Mouse (Mus musculus) megakaryocyte, adult 5-6 weeks (primary cell): ENCODE data around the gene Ist1. TPM values are rescaled to one million over a fixed set of nuclear protein-coding genes. Genes with fewer than 3 reads are reported as not detected.
A peak's percentile ranks its signal among the peaks of the same experiment; 100 is the strongest.

Experiments
- ATAC-seq: 2 replicates; pipeline ENCODE4 v1.8.0; 2016; ENCODE audit warnings: mild to moderate bottlenecking, inconsistent platforms; ENCODE audit not compliant: poor library complexity, severe bottlenecking
- total RNA-seq, 2 experiments: library from RNA; stranded (forward) in 1 of 2; stranded (reverse) in 1 of 2; fragments of 153-499, 151-499 nt in 1 of 2; fragments of 221-1000, 200-1000 nt in 1 of 2; gene quantifications; 2 replicates each; pipeline versions ENCODE4 v1.2.3 to v1.2.4; 2015 to 2017

Gene Ist1
- total RNA-seq (2015) (88.7 and 95.1 TPM in 2 replicates), total RNA-seq (2017) (97.5 and 108 TPM in 2 replicates)

DNA sequence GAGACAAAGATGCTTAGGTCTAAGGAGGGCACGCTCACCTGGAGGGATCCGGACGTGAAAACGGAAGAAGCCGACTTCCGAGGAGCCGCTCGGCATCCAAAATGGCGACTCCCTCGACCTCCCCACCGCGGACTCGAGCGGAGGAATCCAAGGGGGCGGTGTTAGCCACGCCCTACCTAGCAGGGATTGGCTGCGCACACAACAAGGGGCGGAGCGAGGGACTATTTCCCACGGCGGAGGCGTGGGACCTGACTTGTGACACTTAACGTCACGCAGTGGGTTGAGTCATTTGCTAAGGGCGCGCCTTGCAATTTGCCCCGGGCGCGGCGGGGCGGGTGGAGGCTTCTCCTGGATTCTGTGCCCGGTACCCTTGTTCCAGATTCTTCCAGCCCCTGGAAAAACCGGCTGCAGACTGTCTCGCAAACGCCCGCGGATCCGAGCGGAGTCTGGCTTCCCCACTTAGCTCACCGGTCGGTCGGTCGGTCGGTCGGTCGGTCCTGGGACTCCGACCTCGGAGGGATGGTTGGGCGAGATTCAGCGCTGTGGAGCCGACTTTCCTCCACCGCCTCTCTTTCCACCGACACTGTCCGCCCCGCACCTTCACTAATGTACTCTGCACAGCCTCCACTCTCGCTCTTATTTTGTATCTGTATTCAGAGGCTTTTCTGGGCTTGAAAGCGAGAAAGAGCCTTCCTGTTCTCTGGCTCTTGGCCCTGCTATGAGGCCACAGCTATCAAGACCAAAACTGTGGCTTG, at the start of gene Ist1:
Gene Ist1, minus strand, starts transcription at position 115 of the 755 bp plus-strand sequence.
- ATAC-seq, result peak; percentile 89

DNA sequence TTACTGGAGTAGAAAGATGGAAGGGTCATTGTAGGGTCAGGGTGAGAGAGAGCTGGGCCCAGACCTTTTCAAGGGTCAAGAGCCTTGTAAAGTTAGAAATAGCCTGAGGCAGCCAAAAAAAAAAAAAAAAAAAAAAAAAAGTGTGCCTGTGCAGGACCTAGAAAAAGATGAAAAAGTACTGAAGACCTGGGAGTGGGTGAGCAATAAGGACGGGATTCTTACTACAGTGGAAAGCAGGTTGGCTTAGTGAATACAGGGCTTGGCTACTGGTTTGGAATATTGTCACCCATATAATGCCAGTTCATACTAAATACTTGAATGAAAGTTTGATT, 45.0 kb upstream of the Ist1 start:
- ATAC-seq, result no peak

DNA sequence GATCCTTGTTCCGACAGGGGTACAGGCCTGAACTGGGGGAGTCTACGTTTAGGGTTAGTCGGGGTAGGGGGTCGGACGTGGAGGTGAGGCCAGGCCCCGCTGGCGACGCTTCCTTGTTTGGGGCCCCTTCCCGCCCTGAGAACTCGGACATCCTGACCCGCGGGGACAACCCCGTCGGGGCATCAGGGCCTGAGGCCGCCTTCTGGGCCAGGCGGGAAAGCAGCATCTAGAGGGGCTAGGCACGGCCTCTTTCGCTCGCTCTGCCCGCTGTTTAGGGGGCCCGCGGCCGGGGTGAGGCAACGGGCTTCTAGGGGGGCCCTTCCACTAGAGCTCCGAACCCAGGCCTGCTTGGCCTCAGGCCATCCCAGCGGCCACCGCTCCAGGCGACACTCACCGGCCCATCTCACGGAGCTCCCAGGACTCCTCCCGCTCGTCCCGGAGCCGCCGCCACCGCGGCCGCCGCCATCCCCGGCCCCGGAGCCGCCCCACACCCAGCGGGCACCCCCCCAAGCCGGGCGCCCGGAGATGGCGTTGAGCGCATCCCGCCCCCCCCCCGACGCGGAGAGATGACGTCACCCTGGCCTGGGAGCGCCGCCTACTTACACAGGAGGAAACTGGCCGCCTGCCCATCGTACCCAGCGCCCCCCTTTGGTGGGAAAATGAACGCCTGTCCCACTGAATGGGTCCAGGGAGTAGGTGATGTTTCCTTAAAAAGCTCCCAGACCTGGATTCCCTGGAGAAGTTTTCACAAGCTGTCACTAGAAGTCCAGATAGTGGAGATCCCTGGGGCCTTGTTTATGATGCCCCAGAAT, 44.4 kb upstream of the Ist1 start, which contains the start of gene Atxn1l:
Gene Atxn1l, minus strand, starts transcription at position 503 of the 812 bp plus-strand sequence.
- ATAC-seq, result peak; percentile 98

- ATAC-seq, result peak; percentile 28
Measured at GRCm38 (mm10) chr8:109736819-109737218, 43.8 kb upstream of the Ist1 start.

DNA sequence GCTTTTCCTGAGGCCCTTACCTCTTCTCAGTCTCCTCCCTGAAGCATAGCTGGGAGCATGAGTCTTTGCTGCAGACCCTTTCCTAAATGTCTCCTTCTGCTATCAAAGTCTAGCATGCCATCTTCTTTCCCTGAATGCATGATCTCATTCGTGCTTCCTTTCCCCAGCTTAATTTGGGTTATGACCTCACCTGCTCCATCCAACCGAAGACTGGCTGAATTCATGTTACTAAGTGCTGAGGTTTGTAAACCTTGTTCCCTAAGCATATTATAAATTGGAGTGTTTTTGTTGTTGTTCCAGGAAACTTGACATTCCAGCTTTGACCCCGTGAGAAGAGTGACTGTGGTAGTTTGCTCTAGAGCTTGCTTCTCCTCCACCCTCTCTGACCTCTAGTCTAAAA, 41.0 kb upstream of the Ist1 start:
- no peak for ATAC-seq

DNA sequence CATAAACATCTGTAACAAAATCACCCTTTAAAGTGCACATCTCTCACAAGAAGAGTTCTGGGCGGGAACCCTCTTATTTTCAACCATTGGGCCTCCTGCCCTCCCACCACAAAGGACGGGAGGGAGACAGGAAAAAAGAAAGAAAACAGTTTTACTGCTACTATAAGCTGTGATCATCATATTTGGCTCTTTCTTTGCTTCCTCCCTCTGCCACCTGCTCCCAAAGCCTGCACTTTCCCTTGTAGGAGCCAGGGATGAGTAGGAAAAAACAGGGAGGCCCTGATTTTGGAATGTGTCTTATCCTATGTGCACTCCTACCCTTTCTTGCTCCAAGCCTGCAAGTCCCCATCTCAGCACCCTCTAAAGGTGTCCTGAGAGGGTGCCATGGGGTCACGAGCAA, 38.0 kb upstream of the Ist1 start:
- ATAC-seq, result no peak

GRCm38 (mm10) chr8:109725106-109725505, 32.0 kb upstream of the Ist1 start:
- ATAC-seq, result no peak

DNA sequence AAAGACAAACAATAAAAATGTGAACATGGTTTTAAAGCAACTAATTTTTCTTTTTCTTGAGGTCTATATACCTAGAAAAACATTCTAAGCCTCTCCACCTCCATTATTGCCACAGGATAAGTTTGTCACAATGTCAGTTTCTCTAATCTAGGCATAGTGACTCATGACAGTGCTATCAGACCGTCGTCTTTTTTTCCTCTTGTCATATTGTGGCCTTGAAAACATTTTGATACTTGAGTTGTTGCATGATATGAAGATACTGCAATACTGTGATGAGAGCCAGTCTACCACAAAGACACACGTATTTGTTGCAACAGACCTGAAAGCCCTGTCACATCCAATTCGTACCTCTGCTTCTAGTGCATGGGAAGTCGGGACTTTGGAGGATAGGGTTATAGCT, 21.9 kb upstream of the Ist1 start:
- ATAC-seq, result no peak

DNA sequence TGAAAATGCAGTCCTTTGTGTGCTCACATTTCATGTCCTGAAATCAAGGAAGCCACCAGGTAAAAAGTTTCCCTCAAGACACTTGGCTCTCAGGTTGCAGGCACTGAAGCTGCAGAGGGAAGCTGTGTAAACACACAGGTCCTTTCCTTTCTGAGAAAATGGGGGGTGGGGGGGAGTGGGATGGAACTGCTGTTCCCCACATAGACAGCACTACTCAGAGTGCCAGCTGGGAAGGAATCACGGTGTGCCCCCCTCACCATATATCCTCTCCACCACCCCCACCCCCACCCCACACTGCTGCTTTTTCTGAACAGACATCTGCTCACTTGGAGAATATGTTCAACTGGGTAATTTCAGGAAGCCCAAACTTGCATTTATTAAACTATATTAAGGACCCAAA, 19.5 kb upstream of the Ist1 start:
- ATAC-seq, result no peak

- ATAC-seq, result no peak
Measured at GRCm38 (mm10) chr8:109707921-109708320, 14.9 kb upstream of the Ist1 start.

DNA sequence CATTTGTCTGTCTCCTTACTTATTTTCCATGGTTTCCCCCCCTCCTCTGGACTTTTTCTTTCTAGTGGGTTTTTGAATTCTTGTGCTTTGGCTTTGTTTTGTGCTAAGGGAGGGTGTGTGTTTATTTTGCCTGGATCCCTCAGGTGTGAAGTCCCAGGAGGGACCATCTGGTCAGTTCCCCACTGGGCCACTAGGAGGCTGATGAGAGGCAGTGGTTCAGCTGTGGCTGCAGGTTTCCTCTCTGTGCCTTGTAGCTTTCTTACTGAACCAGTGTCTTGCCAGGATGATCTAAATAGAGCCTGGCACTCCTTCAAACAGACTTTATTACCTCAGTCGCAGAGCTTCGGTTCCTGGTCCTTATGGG, 13.8 kb upstream of the Ist1 start:
- peak; percentile 71 for ATAC-seq

DNA sequence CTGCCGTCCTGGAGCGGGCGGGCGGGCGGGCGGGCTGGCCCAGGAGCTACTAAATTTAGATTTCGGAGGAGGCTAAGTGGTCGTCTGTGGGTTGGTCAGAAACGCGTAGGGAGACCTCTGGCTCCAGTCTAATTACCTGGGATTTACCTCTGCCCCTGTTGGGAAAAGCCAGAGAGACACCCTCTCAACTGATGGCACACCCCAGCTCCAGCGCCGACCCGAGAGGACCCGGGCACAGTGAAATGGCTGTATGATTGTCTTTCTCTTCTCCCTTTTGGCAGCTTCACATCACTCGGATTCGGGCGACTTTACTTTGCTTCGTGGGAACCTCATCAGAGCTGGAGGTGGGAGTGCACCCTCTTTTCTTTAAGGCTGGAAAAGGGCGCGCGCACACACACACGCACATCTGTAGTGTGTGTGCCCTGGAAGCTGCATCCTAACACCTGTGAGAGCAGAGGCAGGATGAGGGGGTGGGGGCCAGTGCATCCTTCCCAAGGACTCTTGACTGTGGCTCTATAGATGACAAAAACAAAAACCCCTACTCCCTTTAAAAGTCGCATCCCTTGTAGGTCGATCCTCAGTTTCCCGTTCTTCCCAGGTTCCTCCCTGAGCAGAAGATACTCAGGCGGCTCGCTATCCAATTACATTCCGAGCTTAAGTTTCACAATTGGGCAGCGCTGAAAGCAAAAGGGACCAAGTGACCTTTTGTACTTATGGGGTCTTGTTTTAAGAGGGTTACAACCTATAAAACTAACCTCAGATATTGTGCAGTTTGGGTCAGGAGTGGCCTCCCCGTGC, 13.2 kb upstream of the Ist1 start:
- no peak for ATAC-seq

DNA sequence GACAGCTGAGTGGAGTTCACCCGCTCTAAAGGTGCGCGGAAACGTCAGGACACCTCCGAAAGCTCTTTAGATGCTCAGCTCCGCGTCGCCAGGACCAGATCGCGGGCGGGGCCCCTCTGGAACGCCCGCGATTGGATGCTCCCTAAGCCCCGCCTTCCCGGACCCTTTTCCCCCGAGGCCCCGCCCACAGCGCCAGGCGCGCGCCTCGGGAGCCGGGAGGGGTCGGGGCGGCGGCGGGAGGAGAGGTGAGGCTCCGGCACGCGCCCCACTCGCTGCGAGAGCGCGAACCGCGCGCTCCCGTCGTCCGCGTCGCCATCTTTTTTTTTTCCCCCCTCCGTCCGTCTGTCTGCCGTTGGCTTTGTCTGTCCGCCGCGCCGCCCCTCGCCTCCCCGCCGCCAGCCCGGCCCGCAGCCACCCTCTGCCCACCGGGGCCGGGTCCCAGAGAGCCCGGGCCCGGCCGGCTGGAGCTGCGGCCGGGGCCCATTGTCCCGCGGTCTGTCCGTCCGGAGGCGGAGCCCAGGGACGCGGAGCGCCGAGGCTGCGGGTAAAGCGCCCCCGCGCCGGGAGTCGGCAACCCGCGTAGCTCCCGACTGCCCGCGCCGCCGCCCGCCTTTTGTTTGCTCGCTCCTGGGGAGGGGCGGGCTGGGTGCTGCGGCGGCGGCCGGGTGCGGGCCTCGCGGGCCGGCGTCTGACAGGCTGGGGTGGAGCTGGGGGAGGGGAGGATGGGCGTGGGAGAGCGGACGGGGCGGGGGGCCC, 12.4 kb upstream of the Ist1 start, which contains the start of gene Zfp821:
Gene Zfp821, plus strand, starts transcription at position 227 of the 756 bp plus-strand sequence.
- ATAC-seq, result peak; percentile 78

GRCm38 (mm10) chr8:109704565-109705319, 11.7 kb upstream of the Ist1 start:
- ATAC-seq, result peak; percentile 45

GRCm38 (mm10) chr8:109698477-109698876, 5.4 kb upstream of the Ist1 start:
- no peak for ATAC-seq

GRCm38 (mm10) chr8:109697754-109698153, 4.7 kb upstream of the Ist1 start:
- ATAC-seq, result no peak

- no peak for ATAC-seq
Measured at GRCm38 (mm10) chr8:109694154-109694553, 1.1 kb upstream of the Ist1 start.

DNA sequence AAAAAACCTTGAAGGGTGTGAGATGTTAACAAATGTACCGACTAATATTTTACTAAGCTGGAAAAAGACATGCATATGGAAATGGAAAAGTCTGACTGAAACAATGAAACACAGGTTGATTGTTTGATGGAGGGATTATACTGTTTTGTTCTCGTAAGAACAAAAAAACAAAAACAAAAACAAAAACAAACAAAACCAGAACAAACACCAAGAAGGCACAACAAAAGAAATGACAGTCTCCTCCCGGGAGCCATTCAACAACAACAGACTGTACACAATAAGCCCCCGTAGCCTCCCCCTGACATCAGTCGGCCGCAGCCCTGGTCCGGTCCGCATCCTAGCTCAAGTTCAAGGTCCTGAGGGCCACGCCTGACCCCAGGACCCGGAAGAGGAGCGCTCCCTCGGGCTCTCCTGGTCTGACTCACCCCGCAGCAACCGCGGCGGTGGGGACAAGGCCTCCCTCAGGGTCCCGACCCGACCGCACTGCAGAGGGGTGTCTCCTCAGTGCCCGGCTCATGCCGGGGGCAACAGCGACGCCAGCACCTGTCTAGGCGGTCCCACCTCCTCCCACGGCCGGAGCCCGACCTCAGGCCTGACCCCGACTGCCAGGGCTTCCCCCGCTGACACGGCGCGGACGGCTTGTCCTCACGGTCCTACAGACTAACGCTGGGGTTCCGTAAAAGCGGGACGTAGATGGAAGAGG, 466 bp downstream of the Ist1 start:
- peak; percentile 48 for ATAC-seq

- ATAC-seq, result peak; percentile 25
Measured at GRCm38 (mm10) chr8:109691769-109692168, 1.3 kb downstream of the Ist1 start.
